Mouse (Mus musculus): ENCODE data around the gene Eps8.
"Not testable (repeated sequence)": the region's sequence is repeated elsewhere in the genome, so short reads cannot be mapped to it uniquely, and the experiment has no call there.

Gene Eps8

DNA sequence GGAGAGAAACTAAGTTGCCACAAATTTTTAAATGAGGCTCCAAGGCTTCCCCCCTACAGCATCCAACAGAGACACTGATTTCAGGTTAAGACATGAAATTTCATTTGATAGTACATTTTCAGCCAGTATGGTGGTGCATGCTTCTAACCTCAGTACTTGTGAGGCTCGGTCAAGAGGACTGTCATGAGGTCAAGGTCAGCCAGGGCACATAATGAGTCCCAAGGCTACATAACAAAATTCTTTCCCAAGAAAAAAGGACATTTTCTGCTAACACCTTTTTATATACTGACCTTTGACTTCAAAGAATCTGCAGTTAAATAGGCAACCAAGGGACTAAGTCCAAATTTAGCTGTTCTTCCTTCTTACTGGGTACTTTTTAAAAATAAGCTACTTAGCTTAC is 181.2 kb downstream of the Eps8 start:
- DNase-seq (ENCODE audit: low spot score): no peak

DNA sequence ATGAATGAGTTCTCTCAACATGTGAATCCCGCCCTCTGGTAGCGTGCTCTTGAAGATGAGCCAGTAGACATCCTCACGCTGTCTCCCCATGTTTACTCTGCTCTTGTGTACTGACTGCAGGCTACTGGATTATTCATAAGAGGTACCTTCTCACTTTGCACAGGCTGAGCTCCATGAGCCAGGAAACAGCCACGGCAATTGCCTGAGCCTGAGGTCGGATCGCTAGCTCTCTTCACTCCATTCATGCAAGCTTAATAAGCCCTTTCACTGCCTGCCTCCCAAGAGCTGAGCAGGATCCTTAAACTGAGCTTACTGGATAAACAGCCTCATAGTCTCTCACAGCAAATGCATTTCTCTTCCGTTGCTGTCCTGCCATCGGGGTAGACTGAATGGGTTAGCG is 182.5 kb downstream of the Eps8 start:
- no peak for DNase-seq (ENCODE audit: low spot score)

DNA sequence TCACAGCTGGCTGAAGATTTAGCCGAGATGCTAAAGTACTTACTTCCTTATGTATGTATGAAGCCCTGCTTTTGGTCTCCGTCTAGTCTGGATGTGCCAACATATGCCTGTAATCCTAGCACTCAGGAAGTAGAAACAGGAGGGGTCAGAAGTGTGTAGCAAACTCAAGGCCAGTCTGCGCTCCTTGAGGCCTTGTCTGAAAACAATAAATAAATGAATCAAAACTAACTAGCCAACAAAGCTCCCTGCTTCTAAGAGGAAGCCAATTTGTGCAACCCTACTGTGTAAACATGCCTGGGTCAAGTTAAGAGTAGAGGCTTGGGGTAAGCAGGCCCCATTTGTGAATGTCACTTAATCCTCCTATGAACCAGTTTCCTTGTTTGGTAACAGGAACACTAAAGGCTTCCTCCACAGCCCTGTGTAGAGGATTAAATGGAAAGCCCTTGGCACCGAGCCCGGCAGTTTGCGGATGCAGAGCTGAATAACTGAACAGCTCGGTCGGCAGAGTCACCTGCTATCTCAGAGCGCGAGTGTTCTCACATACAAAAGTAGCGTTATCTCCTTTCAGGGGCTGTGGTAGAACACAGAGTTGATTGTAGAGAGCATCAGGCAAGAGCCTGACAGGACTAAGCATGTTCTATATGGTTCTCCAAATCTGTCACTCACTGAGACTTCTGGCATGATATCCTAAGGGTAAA is 183.6 kb downstream of the Eps8 start:
- peak; percentile 58 for DNase-seq (ENCODE audit: low spot score)

DNA sequence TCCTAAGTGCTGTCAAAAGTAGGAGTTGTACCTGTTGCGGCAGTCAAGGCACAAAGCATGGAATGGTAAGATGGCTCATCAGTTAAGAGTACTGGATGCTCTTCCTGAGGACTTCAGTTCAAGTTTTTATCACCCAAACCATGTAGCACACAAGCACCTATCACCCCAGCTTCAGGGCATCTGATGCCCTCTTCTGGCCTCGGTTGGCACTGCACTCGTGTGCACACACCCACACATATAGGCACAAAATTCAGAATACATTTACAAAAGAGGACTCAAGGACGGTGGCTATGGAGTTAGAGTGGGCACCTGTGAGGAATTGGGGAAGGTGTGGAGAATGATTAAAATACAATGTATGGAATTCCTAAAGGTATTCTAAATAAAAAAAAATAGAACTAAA is 185.1 kb downstream of the Eps8 start:
- DNase-seq (ENCODE audit: low spot score): no peak

DNA sequence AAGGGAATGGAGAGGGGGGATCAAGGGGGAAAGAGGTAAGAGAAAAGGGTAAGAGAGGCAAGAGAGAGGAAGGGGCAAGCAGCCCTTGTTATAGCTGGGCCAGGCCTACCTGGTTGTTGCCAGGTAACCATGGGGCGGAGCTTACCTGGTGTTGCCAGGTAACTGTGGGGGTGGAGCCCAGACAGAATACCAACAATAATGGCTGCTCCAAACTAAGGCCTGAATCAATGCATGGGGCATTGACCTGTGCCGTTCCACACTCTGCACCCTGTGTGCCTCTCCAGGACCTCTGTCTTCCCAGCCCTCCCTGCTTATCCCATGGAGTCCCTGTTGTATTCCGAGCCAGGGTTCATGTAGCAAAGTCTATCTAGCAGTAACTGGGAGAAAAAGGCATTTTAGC is 187.0 kb downstream of the Eps8 start:
- no peak for DNase-seq (ENCODE audit: low spot score)

DNA sequence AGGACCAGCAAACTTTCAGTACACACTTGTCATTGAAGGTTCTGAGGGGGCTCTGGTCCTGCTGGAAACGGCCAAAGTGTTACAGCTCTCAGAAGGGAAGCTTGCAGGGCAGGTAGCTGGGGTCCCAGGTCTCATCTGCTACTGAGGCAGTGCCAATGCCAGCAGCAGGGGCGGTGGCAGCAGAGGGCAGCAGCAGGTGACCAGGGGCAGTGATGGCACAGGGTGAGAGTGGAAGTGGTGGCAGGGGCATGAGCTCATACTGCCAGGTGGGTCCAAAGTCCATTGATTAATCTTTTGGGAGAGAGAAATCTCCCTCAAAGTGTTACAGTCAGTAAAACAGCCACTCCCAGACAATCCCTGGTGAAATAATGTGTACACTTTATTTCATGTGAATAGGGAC is 188.4 kb downstream of the Eps8 start:
- DNase-seq (ENCODE audit: low spot score): no peak

DNA sequence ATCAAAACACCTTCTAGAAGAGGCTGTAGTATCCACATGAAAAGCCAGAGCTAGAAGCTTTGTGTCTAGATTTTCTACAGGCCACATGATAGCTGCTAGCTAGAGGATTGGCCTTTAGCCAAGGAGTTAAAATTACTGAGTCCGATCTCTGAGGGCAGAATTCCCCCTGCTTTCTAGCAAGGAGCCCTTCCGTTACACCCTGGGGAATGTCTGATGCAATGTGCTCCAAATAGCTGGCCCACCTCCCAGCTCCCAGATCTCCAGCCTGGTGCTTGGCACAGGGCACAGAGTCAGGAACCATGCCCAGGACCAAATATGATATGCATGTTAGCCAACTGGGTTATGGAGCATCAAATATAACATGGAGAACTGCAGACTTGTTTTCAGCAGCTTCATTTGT is 189.4 kb downstream of the Eps8 start:
- peak; percentile 19 for DNase-seq (ENCODE audit: low spot score)

DNA sequence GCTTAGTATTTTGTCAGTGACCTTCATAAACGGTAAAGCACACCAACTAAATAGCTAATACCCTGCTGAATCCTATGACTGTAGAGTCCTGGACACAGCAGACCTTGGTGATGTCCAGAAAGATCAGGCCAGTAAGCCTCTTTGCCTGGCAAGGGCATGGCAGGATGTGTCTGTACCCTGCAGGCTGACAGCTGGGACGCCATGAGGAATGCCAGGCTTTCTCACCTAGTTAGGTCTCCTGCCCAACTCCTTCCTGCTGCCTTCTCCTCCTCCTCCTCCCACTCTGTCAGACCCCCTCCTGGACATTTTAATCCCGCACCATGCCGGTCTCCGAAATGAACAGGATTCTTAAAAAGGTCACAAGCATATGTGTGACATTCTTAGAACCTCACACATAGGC is 190.9 kb downstream of the Eps8 start:
- DNase-seq (ENCODE audit: low spot score): no peak

DNA sequence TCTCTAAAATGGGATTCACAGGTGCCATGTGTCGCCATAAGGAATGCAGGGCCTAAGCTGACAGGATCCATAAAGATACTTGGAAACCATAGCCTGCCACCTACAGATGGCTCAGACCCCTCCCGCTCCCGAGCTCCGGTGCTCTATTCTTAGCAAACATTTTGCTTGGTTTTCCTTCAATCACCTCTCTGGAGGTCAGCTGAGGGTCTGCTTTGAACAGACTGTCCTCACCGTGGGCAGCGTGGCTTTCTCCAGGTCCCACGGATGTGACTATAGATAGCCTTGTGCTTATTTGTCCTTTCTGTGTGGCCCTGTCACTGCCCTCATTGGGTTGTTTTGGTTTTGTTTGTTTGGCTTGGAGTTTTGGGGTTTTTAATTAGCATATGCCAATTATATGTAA is 196.5 kb downstream of the Eps8 start:
- no peak for DNase-seq (ENCODE audit: low spot score)

DNA sequence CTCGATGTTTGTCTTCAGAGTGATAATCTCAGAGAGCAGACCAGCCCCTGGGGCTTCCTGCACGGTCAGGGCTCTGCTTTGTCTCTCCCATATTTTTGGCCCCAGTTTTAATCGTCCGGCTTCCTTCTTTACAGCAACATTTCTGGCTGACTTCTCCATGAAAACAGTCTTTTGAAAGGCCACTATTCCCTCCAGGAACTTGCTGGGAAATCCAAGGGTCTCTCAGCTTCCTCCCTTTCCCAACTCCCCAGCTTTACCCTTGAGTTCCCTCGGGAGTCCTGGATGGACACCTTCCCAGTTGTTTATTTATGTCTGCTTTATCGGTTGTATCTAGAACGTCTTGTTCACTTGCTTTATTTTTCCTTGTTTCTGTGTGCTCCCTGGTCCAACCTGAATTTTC is 197.5 kb downstream of the Eps8 start:
- DNase-seq (ENCODE audit: low spot score): no peak

DNA sequence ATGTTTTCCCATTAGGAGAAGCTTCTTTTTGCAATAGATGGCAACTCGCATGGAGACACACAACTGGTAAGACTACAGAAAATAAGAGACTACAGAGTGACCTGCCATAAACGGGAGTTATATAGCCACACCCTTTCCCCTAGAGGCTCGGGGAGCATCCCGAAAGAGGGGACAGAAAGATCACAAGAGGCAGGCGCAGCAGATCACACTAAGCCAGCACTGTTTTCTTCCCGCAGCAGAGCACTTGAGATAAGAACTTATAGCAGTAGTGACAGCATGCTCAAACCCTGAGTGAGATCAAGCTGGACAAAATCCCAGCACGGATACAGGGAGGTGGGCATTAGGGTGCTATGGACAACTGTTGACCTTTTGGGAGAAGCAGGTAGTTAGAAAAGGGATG is 198.6 kb downstream of the Eps8 start:
- DNase-seq (ENCODE audit: low spot score): no peak

DNA sequence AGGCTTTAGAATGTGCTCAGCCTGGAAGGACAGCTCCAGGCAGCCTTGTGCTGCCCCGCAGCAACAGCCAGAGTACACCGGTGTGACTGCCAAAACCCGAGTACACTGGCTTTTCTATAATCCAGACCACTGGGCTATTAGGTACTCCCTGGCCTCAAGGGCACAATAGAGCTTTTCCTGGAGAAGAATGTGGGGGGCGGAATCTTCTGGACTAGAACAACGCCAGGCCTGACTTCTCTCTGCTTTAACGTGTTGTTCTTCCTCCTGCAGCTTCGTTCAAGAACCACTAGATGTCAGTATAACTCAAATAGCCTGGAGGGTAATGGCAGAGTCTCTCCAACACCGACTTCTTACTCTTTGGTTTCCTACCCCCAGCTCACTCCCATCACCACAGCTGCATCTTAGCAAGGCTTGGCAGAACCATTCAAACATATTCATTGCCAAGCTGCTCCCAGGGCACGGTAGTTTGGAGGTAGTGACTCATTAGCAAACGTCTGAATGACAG is 199.1 kb downstream of the Eps8 start:
- DNase-seq (ENCODE audit: low spot score): peak; percentile 15

DNA sequence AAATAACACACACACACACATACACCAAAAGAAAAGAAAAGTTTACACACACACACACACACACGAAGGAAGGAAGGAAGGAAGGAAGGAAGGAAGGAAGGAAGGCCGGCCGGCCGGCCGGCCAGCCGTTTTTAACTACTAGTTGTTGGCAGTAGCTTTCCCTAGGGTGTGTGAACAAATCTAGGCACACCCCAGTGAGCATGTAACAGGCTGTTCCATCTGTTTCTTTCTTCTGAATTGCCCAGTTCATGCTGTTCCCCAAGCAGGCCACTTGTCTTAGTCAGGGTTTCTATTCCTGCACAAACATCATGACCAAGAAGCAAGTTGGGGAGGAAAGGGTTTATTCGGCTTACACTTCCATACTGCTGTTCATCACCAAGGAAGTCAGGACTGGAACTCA is 208.6 kb downstream of the Eps8 start:
- DNase-seq (ENCODE audit: low spot score): not testable (repeated sequence)

DNA sequence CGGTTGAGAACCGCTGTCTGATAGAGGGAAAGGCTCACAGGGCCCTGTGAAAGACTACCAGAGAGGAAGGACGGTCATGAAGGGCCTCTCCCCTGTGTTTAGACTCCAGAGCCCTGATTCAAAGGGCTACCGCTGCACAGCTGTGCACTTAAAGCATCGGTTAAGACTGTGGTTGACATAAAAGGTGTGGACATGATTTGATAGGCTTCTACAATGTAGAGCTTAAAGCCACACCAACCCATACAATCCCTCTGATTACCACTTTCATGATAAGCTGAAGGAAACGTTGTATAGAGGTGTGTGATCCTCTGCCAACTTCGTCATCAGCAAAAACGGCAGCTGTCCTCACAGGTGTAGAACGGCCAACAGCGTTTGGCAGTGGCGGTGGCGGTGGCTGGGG is 211.6 kb downstream of the Eps8 start:
- no peak for DNase-seq (ENCODE audit: low spot score)

DNA sequence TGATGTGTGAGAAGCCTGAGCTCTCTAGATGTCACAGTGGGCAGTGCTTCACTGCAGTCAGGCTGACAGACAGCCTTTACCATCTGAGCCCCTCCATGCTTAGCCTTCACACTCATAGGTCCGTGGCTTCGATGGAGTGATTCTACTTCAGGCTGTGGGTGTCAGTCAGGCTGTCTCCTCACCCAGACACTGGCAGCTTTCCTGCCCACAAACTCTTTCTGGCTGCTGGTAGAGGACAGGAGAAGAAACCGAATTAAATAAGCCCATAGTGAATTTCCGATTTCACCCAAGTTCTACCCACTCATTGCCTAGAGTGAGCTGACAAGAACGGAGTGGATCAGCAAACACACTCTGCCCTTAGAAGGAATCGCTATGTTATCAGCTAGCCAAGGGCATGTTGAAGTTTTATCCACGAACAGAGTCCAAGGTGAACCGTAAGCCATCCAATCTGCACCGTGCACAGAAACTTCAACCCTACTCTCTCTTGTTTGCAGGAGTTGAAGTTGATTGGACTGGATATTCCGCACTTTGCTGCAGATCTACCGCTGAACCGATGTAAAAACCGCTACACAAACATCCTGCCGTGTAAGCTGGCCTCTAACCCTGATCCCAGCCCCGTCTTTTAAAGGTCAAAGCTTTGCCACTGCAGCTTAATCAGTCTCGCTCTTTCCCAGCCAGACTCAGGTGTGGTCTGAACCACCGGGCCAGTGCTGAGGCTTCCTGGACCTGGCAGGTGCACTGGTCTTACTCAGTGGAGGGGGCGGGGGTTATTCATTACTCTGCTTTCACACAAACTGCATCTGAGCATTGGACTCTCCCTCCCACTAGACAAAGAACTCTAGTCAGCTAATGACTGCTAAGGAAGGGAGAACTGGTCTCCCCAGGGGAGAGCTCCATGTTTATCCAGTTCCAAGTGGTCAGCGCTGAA is 213.9 kb downstream of the Eps8 start:
- no peak for DNase-seq (ENCODE audit: low spot score)

DNA sequence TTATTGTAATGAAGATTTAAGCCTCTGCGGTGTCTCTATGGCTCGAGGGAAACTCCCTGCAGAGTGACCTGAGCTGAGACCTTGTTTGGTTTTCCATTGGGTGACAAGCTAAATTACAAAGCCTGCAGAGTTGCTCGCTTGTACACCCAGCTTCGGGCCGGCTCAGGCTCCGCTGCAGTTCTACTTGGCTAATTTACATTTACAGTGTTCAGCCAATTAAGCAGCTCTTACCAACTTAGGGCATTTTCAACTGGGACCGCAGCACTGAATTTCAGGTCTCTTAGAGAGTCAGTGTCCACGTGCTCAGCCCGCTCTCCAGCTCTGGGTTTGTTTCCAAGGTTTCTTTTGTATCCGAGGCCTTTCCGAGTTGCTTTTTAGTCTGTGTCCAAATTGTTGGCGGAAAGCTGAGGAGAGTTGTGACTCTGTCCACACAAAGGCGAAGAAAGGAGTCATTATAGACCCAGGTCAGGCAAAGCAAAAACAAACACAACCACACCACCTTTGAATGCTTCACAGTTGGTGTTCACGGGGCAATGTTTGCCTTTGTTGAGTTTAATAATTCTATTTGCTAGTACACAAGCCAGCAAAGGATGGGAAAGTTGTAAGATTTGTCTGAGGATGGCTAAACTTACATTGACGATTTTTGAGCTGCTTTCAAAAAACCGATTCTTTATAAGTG is 216.6 kb downstream of the Eps8 start:
- DNase-seq (ENCODE audit: low spot score): no peak

DNA sequence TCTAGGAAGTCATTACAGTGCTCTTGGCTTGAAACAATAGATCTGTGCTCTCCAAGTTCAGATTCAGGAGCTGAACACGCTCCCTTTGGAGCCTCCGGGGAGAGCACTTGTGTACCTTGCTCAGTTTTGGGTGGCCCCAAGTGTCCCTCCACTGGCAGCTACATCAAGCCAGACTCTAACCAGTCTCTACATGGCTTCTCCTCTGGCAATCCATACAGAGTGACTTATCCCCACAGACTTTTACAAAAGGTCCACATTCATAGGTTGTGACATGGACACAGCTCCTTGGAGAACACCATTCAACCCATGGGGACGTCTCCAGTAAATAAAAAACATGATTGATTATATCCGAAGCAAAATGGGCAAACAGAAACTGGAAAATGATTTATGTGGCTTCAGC is 217.2 kb downstream of the Eps8 start:
- DNase-seq (ENCODE audit: low spot score): no peak

DNA sequence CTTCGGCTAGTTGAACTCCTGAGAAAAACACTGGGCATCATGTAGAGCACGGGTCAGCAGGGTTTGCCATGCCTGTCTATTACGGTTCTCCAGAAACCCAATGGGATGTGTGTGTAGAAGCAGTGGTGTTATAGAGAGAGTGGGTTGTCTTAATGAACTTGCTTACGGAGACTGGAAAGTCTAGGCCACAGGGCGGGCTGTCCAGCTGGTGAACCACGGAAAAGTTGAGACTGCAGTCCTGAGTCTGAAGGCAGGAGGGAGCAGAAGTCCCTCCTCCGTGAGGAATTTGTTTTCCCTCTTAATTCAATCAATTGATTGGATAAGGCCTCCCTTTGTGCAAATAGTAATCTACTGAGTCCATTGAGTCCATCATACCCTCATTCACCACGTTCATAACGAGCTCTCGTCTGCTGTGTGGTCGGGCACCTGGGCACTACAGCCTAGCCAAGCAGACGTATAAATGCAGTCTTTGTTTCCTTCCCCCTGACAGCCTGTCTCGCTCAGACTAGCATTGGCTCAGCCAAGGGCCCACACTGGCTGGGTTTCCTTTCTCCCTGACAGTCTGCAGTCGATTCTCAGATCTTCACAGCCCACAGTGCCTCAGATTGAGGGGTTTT is 221.0 kb downstream of the Eps8 start:
- DNase-seq (ENCODE audit: low spot score): no peak
